Mouse (Mus musculus) limb, embryonic 15.5 days (tissue): ENCODE measurements around the gene Tm9sf4. TPM values are rescaled to one million over a fixed set of nuclear protein-coding genes. Genes with fewer than 3 reads are reported as not detected.
A peak's percentile ranks its signal among the peaks of the same experiment; 100 is the strongest.

Experiments used
- ATAC-seq: fragments of 200-750 bp; cut with Nextera tagmentation; 2 replicates; pipeline ENCODE4 v1.8.0; 2017; ENCODE audit warnings: low read depth, moderate TSS enrichment; ENCODE audit not compliant: insufficient number of reproducible peaks, low FRiP score, low TSS enrichment
- H3K27ac ChIP-seq: fragments of 300-500 bp; sonication (generic); 2 replicates; pipeline ENCODE4 v1.5.1; 2015; ENCODE audit warnings: moderate library complexity, mild to moderate bottlenecking, inconsistent platforms
- H3K27me3 ChIP-seq: fragments of 300-500 bp; sonication (generic); 2 replicates; pipeline ENCODE4 v1.6.1; 2015; ENCODE audit warnings: inconsistent platforms
- H3K36me3 ChIP-seq: fragments of 300-500 bp; sonication (generic); 2 replicates; pipeline ENCODE4 v1.6.1; 2015; ENCODE audit warnings: inconsistent platforms
- H3K4me1 ChIP-seq: fragments of 300-500 bp; sonication (generic); 2 replicates; pipeline ENCODE4 v1.6.1; 2015; ENCODE audit warnings: inconsistent platforms
- H3K4me2 ChIP-seq: fragments of 300-500 bp; sonication (generic); 2 replicates; pipeline ENCODE4 v1.6.1; 2015; ENCODE audit warnings: mild to moderate bottlenecking, inconsistent platforms
- H3K4me3 ChIP-seq: fragments of 300-500 bp; sonication (generic); 2 replicates; pipeline ENCODE4 v1.5.1; 2015; ENCODE audit warnings: mild to moderate bottlenecking, inconsistent platforms
- H3K9ac ChIP-seq: fragments of 300-500 bp; sonication (generic); 2 replicates; pipeline ENCODE4 v1.6.1; 2015; ENCODE audit warnings: inconsistent platforms
- H3K9me3 ChIP-seq: fragments of 300-500 bp; sonication (generic); 2 replicates; pipeline ENCODE4 v1.6.1; 2016; ENCODE audit warnings: inconsistent platforms
- WGBS: fragments of 180-500 bp; shearing (Covaris S2); methylation state at CpG from one replicate; pipeline ENCODE4 v1.1.7; 2015; 5-methylcytosine and 5-hydroxymethylcytosine counted together
- polyA plus RNA-seq: library from polyadenylated mRNA; unstranded; fragments of >200 nt; fragmentation: Nextera tagmentation; extraction: Ambion mirVana; gene quantifications from 2 replicates; pipeline ENCODE4 v1.2.1, GENCODE M21; 2015

Gene Tm9sf4
- polyA plus RNA-seq, 1 experiment from 2014 or later, result 101 TPM

DNA sequence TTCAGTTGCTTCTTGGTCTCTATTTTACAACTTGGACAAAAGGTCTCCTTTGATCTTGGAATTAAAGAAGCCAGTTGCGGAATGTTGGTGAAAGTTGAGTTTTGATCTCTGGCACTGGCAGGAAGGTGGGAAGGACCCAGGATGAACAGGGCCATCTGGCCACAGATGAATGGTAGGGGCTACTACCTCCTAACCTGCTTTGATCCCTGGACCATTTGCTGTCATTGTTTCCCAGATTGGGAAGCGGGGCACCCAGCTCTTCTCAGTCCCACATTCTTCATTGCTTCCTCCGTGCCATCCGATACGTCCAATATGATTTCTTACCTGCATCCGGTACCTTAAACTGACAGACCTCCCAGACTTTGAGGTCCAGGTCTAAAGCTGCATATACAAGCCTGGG is 6.0 kb downstream of the Tm9sf4 start:
- Histone ChIP-seq H3K4me2 (no peak overlapping the region), H3K4me3 (no peak overlapping the region), H3K27ac (no peak overlapping the region), H3K4me1 (peaks cover 6% of the 10 kb centered on the region), H3K9ac (no peak overlapping the region), H3K9me3 (no peaks in the 10 kb centered on the region), H3K36me3 (peaks cover 15% of the 10 kb centered on the region), H3K27me3 (no peaks in the 10 kb centered on the region)
- 50% methylated on average over 6 of the region's 6 CpGs for WGBS
- ATAC-seq, result no peak

DNA sequence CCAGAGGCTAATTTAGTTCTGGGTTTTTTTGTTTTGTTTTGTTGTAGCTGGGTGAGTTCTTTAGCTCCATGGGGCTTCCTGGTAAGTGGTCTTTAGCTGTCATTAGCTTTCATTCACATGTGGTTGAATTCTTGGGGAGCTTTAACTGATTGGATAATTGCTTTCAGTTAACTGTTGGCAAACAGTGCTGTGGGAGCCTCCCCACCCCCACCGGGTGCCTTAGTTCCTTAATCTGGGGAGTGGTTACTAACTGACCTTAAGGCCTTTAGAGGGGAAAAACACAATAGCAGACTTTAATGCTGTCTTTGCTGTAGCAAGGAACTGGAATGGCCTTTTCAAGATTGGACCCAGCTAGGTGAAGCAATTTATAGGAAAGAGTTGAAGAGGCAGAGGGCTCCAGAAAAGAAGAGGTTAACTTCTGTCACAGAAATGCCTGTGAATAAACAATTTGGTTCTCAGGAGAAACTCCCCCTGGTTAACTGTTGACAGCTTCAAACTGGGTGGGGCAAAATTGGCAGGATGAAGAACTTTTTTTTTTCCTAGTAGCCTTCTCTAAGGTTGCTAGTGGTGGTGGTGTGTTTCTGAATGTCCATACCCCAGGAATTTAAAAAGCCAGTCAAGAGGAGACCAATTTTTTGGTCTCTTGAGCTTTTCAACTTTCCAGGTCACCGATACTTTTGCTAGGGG is 7.2 kb downstream of the Tm9sf4 start:
- H3K36me3 ChIP-seq, result peaks cover 15% of the 10 kb centered on the region
- no peaks in the 10 kb centered on the region for H3K27me3 ChIP-seq
- H3K4me2 ChIP-seq, result no peak overlapping the region
- H3K4me3 ChIP-seq, result no peak overlapping the region
- ATAC-seq, result no peak
- no peak overlapping the region for H3K9ac ChIP-seq
- 43% methylated on average over 2 of the region's 2 CpGs for WGBS
- H3K4me1 ChIP-seq, result 0 out of 2 replicates have a peak, but pooled peaks cover 3% of the 10 kb centered on the region
- no peaks in the 10 kb centered on the region for H3K9me3 ChIP-seq
- H3K27ac ChIP-seq, result no peak overlapping the region

DNA sequence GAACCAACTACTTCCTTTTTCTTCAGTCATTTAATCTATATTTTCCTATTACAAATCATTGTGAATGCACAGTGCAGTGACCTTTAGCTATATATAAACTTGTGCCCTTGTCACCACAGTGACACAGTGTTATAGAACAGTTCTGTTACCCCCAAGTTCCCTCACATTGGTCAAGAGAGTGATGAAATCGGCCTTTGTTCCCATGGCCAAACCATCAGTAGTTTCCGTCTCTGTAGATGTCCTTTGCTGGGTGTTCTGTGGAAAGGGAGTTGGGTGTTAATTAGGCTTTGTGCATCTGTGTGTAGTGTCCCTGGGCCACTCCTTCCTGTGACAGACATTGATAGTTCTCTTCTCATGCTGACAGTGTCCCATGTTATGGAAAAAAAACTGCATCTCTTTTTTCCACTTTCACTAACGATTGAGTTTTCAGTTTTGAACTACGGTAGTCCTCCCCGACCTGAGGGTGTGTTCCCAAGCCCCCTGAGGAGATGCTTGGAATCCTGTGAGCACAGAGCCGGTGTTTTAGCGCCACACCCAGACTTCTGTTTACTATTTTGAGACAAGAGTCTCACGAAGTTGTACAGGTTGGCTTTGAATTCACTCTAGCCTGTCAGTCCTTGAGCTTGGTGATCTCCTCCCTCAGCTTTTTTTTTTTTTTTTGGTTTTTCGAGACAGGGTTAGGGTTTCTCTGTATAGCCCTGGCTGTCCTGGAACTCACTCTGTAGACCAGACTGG is 9.6 kb downstream of the Tm9sf4 start:
- Histone ChIP-seq H3K9me3 (no peaks in the 10 kb centered on the region), H3K4me3 (no peak overlapping the region), H3K27me3 (no peaks in the 10 kb centered on the region), H3K4me1 (0 out of 2 replicates have a peak, but pooled peaks cover 3% of the 10 kb centered on the region), H3K9ac (no peak overlapping the region), H3K36me3 (peaks cover 19% of the 10 kb centered on the region), H3K4me2 (no peak overlapping the region), H3K27ac (no peak overlapping the region)
- 84% methylated on average over 9 of the region's 9 CpGs for WGBS
- ATAC-seq, result no peak

DNA sequence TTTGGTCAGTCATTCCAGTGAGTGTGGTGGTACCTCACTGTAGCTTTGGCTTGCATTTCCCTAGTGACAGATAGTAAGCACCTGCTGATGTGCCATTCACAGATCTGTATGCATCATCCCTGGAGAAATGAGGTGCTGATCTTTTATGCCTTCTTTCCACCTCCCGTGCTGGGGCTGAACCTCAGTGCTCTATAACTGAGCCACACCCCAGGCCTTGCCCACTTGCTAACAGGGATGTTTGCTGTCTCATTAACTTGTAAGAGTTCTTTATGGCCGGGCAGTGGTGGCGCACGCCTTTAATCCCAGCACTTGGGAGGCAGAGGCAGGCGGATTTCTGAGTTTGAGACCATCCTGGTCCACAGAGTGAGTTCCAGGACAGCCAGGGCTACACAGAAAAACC is 10.9 kb downstream of the Tm9sf4 start:
- H3K4me2 ChIP-seq, result no peak overlapping the region
- H3K9me3 ChIP-seq, result no peaks in the 10 kb centered on the region
- peaks cover 13% of the 10 kb centered on the region; the same call in 1 of the 2 replicates for H3K36me3 ChIP-seq
- ATAC-seq, result no peak
- H3K27ac ChIP-seq, result no peak overlapping the region
- 88% methylated on average over 5 of the region's 5 CpGs for WGBS
- no peaks in the 10 kb centered on the region for H3K27me3 ChIP-seq
- H3K4me3 ChIP-seq, result no peak overlapping the region
- no peak overlapping the region for H3K9ac ChIP-seq
- H3K4me1 ChIP-seq, result 0 out of 2 replicates have a peak, but pooled peaks cover 3% of the 10 kb centered on the region

DNA sequence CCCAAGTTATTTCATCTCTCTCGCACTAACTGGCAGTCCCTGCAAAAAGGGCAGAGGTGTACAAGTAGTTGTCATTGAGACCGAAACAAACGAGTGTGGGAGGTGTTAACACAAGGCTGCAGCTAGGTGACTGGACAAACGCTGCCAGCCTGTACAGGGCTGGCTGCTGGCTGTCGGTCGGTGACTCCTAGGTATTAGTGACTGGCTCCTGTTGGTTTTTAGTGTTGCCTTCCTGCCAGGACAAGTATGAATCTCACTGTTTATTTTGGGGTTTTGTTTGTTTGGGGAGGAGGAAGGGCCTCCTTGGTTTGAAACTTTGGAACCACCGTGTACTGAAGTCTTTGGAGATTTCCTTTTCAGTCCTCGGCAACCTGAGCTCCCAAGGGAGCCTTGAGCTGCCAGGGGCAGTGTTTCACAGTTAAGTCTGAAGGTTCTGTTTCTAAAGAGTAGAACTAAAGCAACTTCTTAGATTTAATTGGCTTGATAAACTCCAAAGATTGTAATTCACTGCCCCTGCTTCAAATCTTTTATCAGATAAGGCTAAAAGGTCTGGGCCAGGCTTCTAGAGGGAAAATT is 15.0 kb downstream of the Tm9sf4 start:
- no peak overlapping the region for H3K4me3 ChIP-seq
- H3K9me3 ChIP-seq, result no peaks in the 10 kb centered on the region
- 0 out of 2 replicates have a peak overlapping the region, but pooled peaks have one; percentile 27 for H3K27ac ChIP-seq
- H3K36me3 ChIP-seq, result peaks cover 29% of the 10 kb centered on the region; the same call in 1 of the 2 replicates
- ATAC-seq, result no peak
- no peak overlapping the region for H3K4me2 ChIP-seq
- no peaks in the 10 kb centered on the region for H3K4me1 ChIP-seq
- WGBS, result 71% methylated on average over 8 of the region's 8 CpGs
- H3K9ac ChIP-seq, result no peak overlapping the region
- H3K27me3 ChIP-seq, result no peaks in the 10 kb centered on the region

DNA sequence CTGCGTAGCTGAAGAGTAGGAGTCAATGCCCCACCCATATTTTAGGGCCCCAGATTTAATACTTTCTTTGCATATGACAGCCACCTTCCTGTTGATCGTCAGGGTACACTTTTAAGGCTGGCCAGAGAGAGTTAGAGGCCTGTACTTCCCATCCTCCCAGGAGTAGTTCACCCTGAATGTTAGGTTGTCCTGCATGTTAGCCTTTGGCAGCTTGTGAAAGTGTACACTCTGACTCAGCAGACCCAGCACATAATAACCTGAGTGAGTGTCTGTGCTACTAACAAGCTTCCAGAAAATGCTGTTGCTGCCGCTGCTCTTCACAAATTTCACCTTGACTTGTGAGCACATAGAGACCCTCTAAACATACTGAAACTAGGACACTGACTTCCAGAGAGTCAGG is 16.1 kb downstream of the Tm9sf4 start:
- Histone ChIP-seq H3K36me3 (peaks cover 34% of the 10 kb centered on the region), H3K9me3 (no peaks in the 10 kb centered on the region), H3K4me1 (no peaks in the 10 kb centered on the region), H3K4me2 (no peak overlapping the region), H3K9ac (no peak overlapping the region), H3K27me3 (no peaks in the 10 kb centered on the region), H3K27ac (no peak overlapping the region), H3K4me3 (no peak overlapping the region)
- no peak for ATAC-seq
- WGBS, result 84% methylated on average over 3 of the region's 3 CpGs

DNA sequence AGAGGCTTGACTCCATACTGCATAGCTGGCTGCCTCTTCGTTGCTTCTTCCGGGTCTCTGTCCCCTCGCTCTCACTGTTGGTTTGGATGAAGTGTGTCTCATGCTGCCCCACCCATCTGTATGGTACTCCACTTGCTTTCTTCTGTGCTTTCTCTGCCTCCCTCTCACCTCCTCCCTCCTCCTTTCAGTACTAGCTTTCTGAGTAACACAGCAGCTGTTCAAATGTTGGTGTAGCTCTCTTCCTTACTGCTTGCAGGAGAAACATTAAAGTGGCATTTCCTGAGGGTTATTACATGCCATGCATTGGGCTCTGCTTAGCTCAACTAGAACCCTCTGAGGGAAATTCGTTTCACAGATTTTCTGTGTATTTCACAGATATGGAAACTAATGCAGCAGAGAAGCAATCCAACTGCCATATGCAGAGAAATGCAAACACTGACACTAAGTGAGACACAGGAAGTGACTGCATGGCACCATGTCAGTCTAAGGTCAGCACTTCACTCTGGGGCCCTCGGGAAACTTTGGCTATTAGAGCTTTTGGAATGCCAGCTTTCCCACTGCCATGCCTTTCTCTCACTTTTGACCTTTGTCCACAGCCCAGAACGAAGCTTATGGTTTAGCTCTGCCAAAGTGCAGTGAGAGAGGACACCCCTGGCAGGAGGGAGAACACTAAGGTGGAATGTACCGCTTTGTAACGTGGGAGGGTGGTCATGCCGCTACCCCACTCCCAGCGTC is 18.2 kb downstream of the Tm9sf4 start:
- H3K9me3 ChIP-seq, result no peaks in the 10 kb centered on the region
- no peak overlapping the region for H3K9ac ChIP-seq
- ATAC-seq, result no peak
- peaks cover 53% of the 10 kb centered on the region for H3K36me3 ChIP-seq
- H3K4me2 ChIP-seq, result no peak overlapping the region
- H3K27ac ChIP-seq, result no peak overlapping the region
- H3K4me1 ChIP-seq, result no peaks in the 10 kb centered on the region
- no peaks in the 10 kb centered on the region for H3K27me3 ChIP-seq
- WGBS, result 79% methylated on average over 10 of the region's 10 CpGs
- no peak overlapping the region for H3K4me3 ChIP-seq

DNA sequence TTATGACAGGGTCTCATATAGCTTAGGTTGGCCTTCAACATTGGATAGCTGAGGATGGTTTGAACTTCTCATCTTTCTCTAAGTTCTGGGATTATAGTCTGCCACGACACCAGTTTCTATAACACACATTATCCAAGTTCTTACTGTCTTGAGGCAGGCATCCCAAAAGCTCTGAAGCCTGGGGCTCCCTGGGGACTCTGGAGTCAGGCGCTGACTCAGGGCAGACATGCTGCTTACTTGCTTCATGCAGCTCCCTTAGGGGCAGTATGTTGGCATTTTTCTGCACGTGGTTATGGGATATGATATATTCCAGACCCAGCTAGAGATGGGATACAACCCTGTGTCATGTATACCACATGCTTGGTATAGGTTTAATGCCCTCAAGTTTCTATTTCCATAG is 18.9 kb downstream of the Tm9sf4 start:
- Histone ChIP-seq H3K9ac (no peak overlapping the region), H3K4me2 (no peak overlapping the region), H3K4me1 (no peaks in the 10 kb centered on the region), H3K27ac (no peak overlapping the region), H3K27me3 (no peaks in the 10 kb centered on the region), H3K4me3 (no peak overlapping the region), H3K36me3 (peaks cover 55% of the 10 kb centered on the region), H3K9me3 (no peaks in the 10 kb centered on the region)
- WGBS, result 85% methylated on average over 3 of the region's 3 CpGs
- ATAC-seq, result no peak

DNA sequence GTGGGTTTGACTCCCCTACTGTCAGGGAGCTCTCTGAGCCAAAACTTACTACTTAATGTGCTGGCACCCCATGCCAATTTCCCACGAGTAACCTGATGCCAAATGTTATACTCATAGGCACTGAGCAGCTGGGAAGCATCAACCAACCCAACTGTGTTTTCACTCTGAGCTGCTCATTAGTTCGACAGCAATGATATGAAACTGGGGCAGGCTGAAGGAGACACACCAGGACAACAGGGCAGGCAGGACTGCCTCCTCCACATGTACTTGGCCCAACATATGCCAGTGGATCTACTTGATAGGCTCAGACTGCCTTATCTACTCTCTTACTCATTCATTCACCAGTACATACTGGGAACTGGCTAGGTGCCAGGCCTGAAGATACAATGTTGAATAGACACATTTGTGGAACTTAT is 25.1 kb downstream of the Tm9sf4 start:
- no peaks in the 10 kb centered on the region for H3K9me3 ChIP-seq
- no peak overlapping the region for H3K27ac ChIP-seq
- no peak for ATAC-seq
- H3K36me3 ChIP-seq, result peaks cover 95% of the 10 kb centered on the region
- no peak overlapping the region for H3K4me2 ChIP-seq
- WGBS, result 67% methylated on average over 2 of the region's 2 CpGs
- no peak overlapping the region for H3K4me3 ChIP-seq
- H3K4me1 ChIP-seq, result no peaks in the 10 kb centered on the region
- H3K9ac ChIP-seq, result no peak overlapping the region
- no peaks in the 10 kb centered on the region for H3K27me3 ChIP-seq

DNA sequence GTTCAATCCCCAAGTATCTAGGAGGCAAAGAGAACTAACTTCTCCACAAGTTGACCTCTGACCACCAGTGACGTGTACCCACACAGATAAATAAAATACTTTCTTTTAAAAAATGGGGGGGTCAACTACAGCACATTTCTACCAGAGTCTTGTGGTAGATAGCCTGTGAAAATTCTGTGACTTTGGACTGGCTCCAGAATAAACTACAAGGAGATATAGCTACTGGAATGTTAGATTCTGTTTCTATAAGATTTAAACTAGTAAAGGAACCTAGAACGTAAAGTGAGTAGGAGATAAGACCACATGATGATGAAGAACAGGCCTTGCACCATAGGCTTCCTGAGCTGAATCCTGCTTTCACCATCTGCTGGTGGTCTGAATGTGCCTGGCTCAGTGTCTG is 26.7 kb downstream of the Tm9sf4 start:
- Histone ChIP-seq H3K36me3 (peaks cover 95% of the 10 kb centered on the region), H3K9ac (no peak overlapping the region), H3K9me3 (no peaks in the 10 kb centered on the region), H3K27ac (no peak overlapping the region), H3K27me3 (no peaks in the 10 kb centered on the region), H3K4me3 (no peak overlapping the region), H3K4me2 (no peak overlapping the region), H3K4me1 (no peaks in the 10 kb centered on the region)
- WGBS, result 80% methylated on average over 2 of the region's 2 CpGs
- no peak for ATAC-seq

DNA sequence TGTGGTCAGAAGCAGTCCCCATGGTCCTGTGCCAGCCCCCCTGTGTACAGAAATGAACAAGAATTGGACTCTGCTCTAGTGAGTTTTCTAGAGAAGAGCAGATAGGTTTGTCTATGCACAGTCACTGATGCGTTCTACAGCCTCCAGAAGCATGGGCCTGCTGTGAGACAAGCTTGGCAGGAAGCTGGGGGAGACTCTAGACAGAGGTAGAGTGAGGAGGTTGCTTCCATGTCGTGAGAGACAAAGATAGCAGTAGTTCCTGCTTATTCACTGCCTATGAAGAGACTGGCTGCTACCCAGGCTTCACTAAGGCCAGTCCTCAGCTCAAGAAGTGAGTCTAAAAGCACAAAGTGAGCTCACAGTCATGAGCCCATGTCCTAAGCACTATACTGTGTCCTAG is 30.1 kb downstream of the Tm9sf4 start:
- H3K9me3 ChIP-seq, result no peaks in the 10 kb centered on the region
- H3K9ac ChIP-seq, result no peak overlapping the region
- H3K4me2 ChIP-seq, result no peak overlapping the region
- no peaks in the 10 kb centered on the region for H3K4me1 ChIP-seq
- no peak overlapping the region for H3K4me3 ChIP-seq
- peaks cover 92% of the 10 kb centered on the region for H3K36me3 ChIP-seq
- 77% methylated on average over 2 of the region's 2 CpGs for WGBS
- H3K27ac ChIP-seq, result no peak overlapping the region
- H3K27me3 ChIP-seq, result no peaks in the 10 kb centered on the region
- ATAC-seq, result no peak

DNA sequence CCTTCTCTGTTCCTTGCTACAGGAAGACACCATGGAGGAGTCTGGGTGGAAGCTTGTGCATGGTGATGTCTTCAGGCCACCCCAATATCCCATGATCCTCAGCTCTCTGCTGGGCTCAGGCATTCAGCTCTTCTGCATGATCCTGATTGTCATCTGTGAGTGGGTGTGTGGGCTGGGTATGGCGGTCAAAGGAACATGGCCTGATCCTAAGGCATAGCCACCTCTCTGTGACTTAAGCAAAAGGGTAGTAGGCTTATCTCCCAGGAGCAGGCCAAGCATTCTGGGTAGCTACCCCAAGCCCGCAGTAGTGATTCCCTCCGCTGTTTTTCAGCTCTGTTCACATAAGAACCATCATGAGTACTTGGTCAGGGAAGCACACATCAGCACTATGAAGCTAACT is 33.2 kb downstream of the Tm9sf4 start:
- Histone ChIP-seq H3K27me3 (no peaks in the 10 kb centered on the region), H3K9ac (no peak overlapping the region), H3K36me3 (peaks cover 84% of the 10 kb centered on the region), H3K9me3 (no peaks in the 10 kb centered on the region), H3K4me3 (no peak overlapping the region), H3K4me2 (no peak overlapping the region), H3K27ac (no peak overlapping the region), H3K4me1 (no peaks in the 10 kb centered on the region)
- WGBS, result 91% methylated on average over 3 of the region's 3 CpGs
- no peak for ATAC-seq
